Mouse (Mus musculus): ENCODE measurements around the gene Dhx35. TPM values are rescaled to one million over a fixed set of nuclear protein-coding genes. Genes with fewer than 3 reads are reported as not detected.

Gene Dhx35
- 13.4 and 14.4 TPM in 2 replicates for polyA plus RNA-seq (2015; fragmentation: Nextera tagmentation; extraction: Ambion mirVana)

- Histone ChIP-seq H3K4me3 (replicated peaks; ENCODE audit: low read depth, low read length) (peak within 1 kb of the TSS; percentile 89), H3K36me3 (ENCODE audit: insufficient read depth, low read length) (no peaks in the 10 kb centered on the region), H3K4me1 (replicated peaks; ENCODE audit: insufficient read depth, low read length) (0 out of 2 replicates have a peak, but pooled peaks cover 5% of the 10 kb centered on the region), H3K9ac (ENCODE audit: low read depth, low read length) (peak within 1 kb of the TSS; percentile 78), H3K4me2 (ENCODE audit: low read length) (peak within 1 kb of the TSS; percentile 90), H3K27ac (peak within 1 kb of the TSS; percentile 87), H3K9me3 (replicated peaks; ENCODE audit: low read length) (no peaks in the 10 kb centered on the region), H3K27me3 (ENCODE audit: insufficient read depth, low read length) (no peaks in the 10 kb centered on the region)
- ATAC-seq (replicated peaks; ENCODE audit: low FRiP score, low read depth) (peak; percentile 99), DNase-seq (ENCODE audit: low spot score) (peak; percentile 97)
- 0% methylated on average over 33 of the region's 33 CpGs for WGBS
- TF ChIP-seq CTCF (IDR thresholded peaks at IDR 0.05; ENCODE audit: low read depth): no peak
Observed at GRCm38 (mm10) chr2:158794494-158795004, at the start of gene Dhx35. Gene Dhx35 (plus strand): TSS chr2:158794807.

GRCm38 (mm10) chr2:158745049-158745482 lies 49.5 kb upstream of the Dhx35 start:
- no peak overlapping the region for H3K27ac ChIP-seq
- no peaks in the 10 kb centered on the region for H3K36me3 ChIP-seq (ENCODE audit: insufficient read depth, low read length)
- no peaks in the 10 kb centered on the region for H3K27me3 ChIP-seq (ENCODE audit: insufficient read depth, low read length)
- H3K9me3 ChIP-seq (replicated peaks; ENCODE audit: low read length): no peaks in the 10 kb centered on the region
- DNase-seq (ENCODE audit: low spot score) (peak; percentile 82), ATAC-seq (replicated peaks; ENCODE audit: low FRiP score, low read depth) (no peak)
- peak; percentile 81 for TF ChIP-seq CTCF (IDR thresholded peaks at IDR 0.05; ENCODE audit: low read depth)
- no peaks in the 10 kb centered on the region for H3K4me1 ChIP-seq (replicated peaks; ENCODE audit: insufficient read depth, low read length)
- H3K4me3 ChIP-seq (replicated peaks; ENCODE audit: low read depth, low read length): no peak overlapping the region
- 13% methylated on average over 2 of the region's 2 CpGs for WGBS
- no peak overlapping the region for H3K4me2 ChIP-seq (ENCODE audit: low read length)
- no peak overlapping the region for H3K9ac ChIP-seq (ENCODE audit: low read depth, low read length)

GRCm38 (mm10) chr2:158746164-158746563 lies 48.4 kb upstream of the Dhx35 start:
- H3K36me3 ChIP-seq (ENCODE audit: insufficient read depth, low read length): no peaks in the 10 kb centered on the region
- no peaks in the 10 kb centered on the region for H3K9me3 ChIP-seq (replicated peaks; ENCODE audit: low read length)
- no peak overlapping the region for H3K9ac ChIP-seq (ENCODE audit: low read depth, low read length)
- no peak overlapping the region for H3K27ac ChIP-seq
- H3K4me3 ChIP-seq (replicated peaks; ENCODE audit: low read depth, low read length): no peak overlapping the region
- no peak overlapping the region for H3K4me2 ChIP-seq (ENCODE audit: low read length)
- H3K27me3 ChIP-seq (ENCODE audit: insufficient read depth, low read length): no peaks in the 10 kb centered on the region
- TF ChIP-seq CTCF (IDR thresholded peaks at IDR 0.05; ENCODE audit: low read depth): no peak
- no peak for ATAC-seq (replicated peaks; ENCODE audit: low FRiP score, low read depth)
- 53% methylated on average over 11 of the region's 11 CpGs for WGBS
- no peaks in the 10 kb centered on the region for H3K4me1 ChIP-seq (replicated peaks; ENCODE audit: insufficient read depth, low read length)
- DNase-seq (ENCODE audit: low spot score): no peak

GRCm38 (mm10) chr2:158749366-158749765 lies 45.2 kb upstream of the Dhx35 start:
- Histone ChIP-seq H3K4me3 (replicated peaks; ENCODE audit: low read depth, low read length) (no peak overlapping the region), H3K36me3 (ENCODE audit: insufficient read depth, low read length) (no peaks in the 10 kb centered on the region)
- 88% methylated on average over 9 of the region's 9 CpGs for WGBS

GRCm38 (mm10) chr2:158760231-158760630 lies 34.4 kb upstream of the Dhx35 start:
- DNase-seq (ENCODE audit: low spot score) (no peak), ATAC-seq (replicated peaks; ENCODE audit: low FRiP score, low read depth) (no peak)
- Histone ChIP-seq H3K9ac (ENCODE audit: low read depth, low read length) (no peak overlapping the region), H3K4me1 (replicated peaks; ENCODE audit: insufficient read depth, low read length) (no peaks in the 10 kb centered on the region), H3K4me3 (replicated peaks; ENCODE audit: low read depth, low read length) (no peak overlapping the region), H3K36me3 (ENCODE audit: insufficient read depth, low read length) (0 out of 2 replicates have a peak, but pooled peaks cover 5% of the 10 kb centered on the region), H3K27me3 (ENCODE audit: insufficient read depth, low read length) (no peaks in the 10 kb centered on the region), H3K4me2 (ENCODE audit: low read length) (no peak overlapping the region), H3K27ac (no peak overlapping the region), H3K9me3 (replicated peaks; ENCODE audit: low read length) (no peaks in the 10 kb centered on the region)
- WGBS: 74% methylated on average over 2 of the region's 2 CpGs
- TF ChIP-seq CTCF (IDR thresholded peaks at IDR 0.05; ENCODE audit: low read depth): no peak

More at GRCm38 (mm10) chr2:158749366-158749765, 45.2 kb upstream of the Dhx35 start:
- Histone ChIP-seq H3K27me3 (ENCODE audit: insufficient read depth, low read length) (no peaks in the 10 kb centered on the region), H3K27ac (no peak overlapping the region), H3K4me1 (replicated peaks; ENCODE audit: insufficient read depth, low read length) (no peaks in the 10 kb centered on the region), H3K9me3 (replicated peaks; ENCODE audit: low read length) (no peaks in the 10 kb centered on the region), H3K4me2 (ENCODE audit: low read length) (no peak overlapping the region), H3K9ac (ENCODE audit: low read depth, low read length) (no peak overlapping the region)
- ATAC-seq (replicated peaks; ENCODE audit: low FRiP score, low read depth) (no peak), DNase-seq (ENCODE audit: low spot score) (no peak)
- TF ChIP-seq CTCF (IDR thresholded peaks at IDR 0.05; ENCODE audit: low read depth): no peak

GRCm38 (mm10) chr2:158762339-158762738 lies 32.3 kb upstream of the Dhx35 start:
- H3K27ac ChIP-seq: no peak overlapping the region
- H3K4me2 ChIP-seq (ENCODE audit: low read length): no peak overlapping the region
- ATAC-seq (replicated peaks; ENCODE audit: low FRiP score, low read depth) (no peak), DNase-seq (ENCODE audit: low spot score) (no peak)
- H3K36me3 ChIP-seq (ENCODE audit: insufficient read depth, low read length): 0 out of 2 replicates have a peak, but pooled peaks cover 5% of the 10 kb centered on the region
- no peaks in the 10 kb centered on the region for H3K27me3 ChIP-seq (ENCODE audit: insufficient read depth, low read length)
- no peaks in the 10 kb centered on the region for H3K9me3 ChIP-seq (replicated peaks; ENCODE audit: low read length)
- no peak overlapping the region for H3K4me3 ChIP-seq (replicated peaks; ENCODE audit: low read depth, low read length)
- WGBS: 86% methylated on average over 5 of the region's 5 CpGs
- no peak overlapping the region for H3K9ac ChIP-seq (ENCODE audit: low read depth, low read length)
- H3K4me1 ChIP-seq (replicated peaks; ENCODE audit: insufficient read depth, low read length): no peaks in the 10 kb centered on the region
- TF ChIP-seq CTCF (IDR thresholded peaks at IDR 0.05; ENCODE audit: low read depth): no peak

All from kidney, postnatal 0 days (tissue).